Mouse (Mus musculus): ENCODE data around the gene Polr2c.
"Not testable (repeated sequence)": the region's sequence is repeated elsewhere in the genome, so short reads cannot be mapped to it uniquely, and the experiment has no call there.

Polr2c gene

GRCm38 (mm10) chr8:94841183-94841582, 16.1 kb upstream of the Polr2c start:
- no peak for DNase-seq

- no peak for DNase-seq
Observed at GRCm38 (mm10) chr8:94850049-94850448, 7.2 kb upstream of the Polr2c start.

- DNase-seq, result not testable (repeated sequence)
Observed at GRCm38 (mm10) chr8:94854761-94855160, 2.5 kb upstream of the Polr2c start.

GRCm38 (mm10) chr8:94857011-94857345, 272 bp upstream of the Polr2c start:
- no peak for DNase-seq

GRCm38 (mm10) chr8:94861352-94861910, 4.2 kb downstream of the Polr2c start:
- peak; percentile 24 for DNase-seq

GRCm38 (mm10) chr8:94862487-94863220, 5.4 kb downstream of the Polr2c start:
- no peak for DNase-seq

GRCm38 (mm10) chr8:94863897-94864673, 6.8 kb downstream of the Polr2c start:
- no peak for DNase-seq

GRCm38 (mm10) chr8:94865292-94865691, 8.0 kb downstream of the Polr2c start:
- DNase-seq, result no peak

GRCm38 (mm10) chr8:94866921-94867320, 9.7 kb downstream of the Polr2c start:
- no peak for DNase-seq

GRCm38 (mm10) chr8:94869146-94869545, 11.9 kb downstream of the Polr2c start:
- DNase-seq, result no peak

- DNase-seq, result no peak
Observed at GRCm38 (mm10) chr8:94870003-94870402, 12.8 kb downstream of the Polr2c start.

- peak; percentile 70 for DNase-seq
Observed at GRCm38 (mm10) chr8:94870474-94871107, 13.3 kb downstream of the Polr2c start.

GRCm38 (mm10) chr8:94871108-94871894, 14.1 kb downstream of the Polr2c start:
- peak; percentile 77 for DNase-seq

GRCm38 (mm10) chr8:94872156-94872555, 14.9 kb downstream of the Polr2c start:
- DNase-seq, result no peak

- no peak for DNase-seq
Observed at GRCm38 (mm10) chr8:94872576-94872975, 15.3 kb downstream of the Polr2c start.

- DNase-seq, result peak; percentile 65
Observed at GRCm38 (mm10) chr8:94874358-94874757, 17.1 kb downstream of the Polr2c start.

GRCm38 (mm10) chr8:94875096-94875870, 18.0 kb downstream of the Polr2c start:
- no peak for DNase-seq

GRCm38 (mm10) chr8:94875871-94876150, 18.6 kb downstream of the Polr2c start:
- DNase-seq, result peak; percentile 21

- DNase-seq, result peak; percentile 59
Observed at GRCm38 (mm10) chr8:94876197-94876730, 19.0 kb downstream of the Polr2c start, which contains the start of gene Dok4. Gene Dok4 (minus strand): TSS chr8:94876330.

- DNase-seq, result no peak
Observed at GRCm38 (mm10) chr8:94876820-94877219, 19.6 kb downstream of the Polr2c start.

GRCm38 (mm10) chr8:94880742-94881141, 23.5 kb downstream of the Polr2c start:
- DNase-seq, result no peak

All from right cerebral cortex, postnatal 25 days (tissue).